Mouse (Mus musculus) lung, postnatal 0 days (tissue): ENCODE data around the gene Fank1. TPM values are rescaled to one million over a fixed set of nuclear protein-coding genes. Genes with fewer than 3 reads are reported as not detected.

Experiments
- ATAC-seq: fragments of 200-750 bp; cut with Nextera tagmentation; 2 replicates; pipeline ENCODE4 v1.8.0; 2017; ENCODE audit warnings: moderate library complexity
- DNase-seq: peaks from one replicate; pipeline ENCODE4 v3.0.0-alpha.2; 2016; ENCODE audit warnings: low spot score
- H3K27ac ChIP-seq: fragments of 300-500 bp; sonication (generic); 2 replicates; pipeline ENCODE4 v1.5.1; 2014; ENCODE audit warnings: antibody characterized with exemption, mild to moderate bottlenecking, low read length, mixed read lengths
- H3K27me3 ChIP-seq: fragments of 300-500 bp; sonication (generic); replicated peaks from 2 replicates; pipeline ENCODE4 v1.6.1; 2014; ENCODE audit warnings: low read length, mixed read lengths; ENCODE audit not compliant: insufficient read depth
- H3K36me3 ChIP-seq: fragments of 300-500 bp; sonication (generic); 2 replicates; pipeline ENCODE4 v1.6.1; 2014; ENCODE audit warnings: low read length, mixed read lengths; ENCODE audit not compliant: insufficient read depth
- H3K4me1 ChIP-seq: fragments of 300-500 bp; sonication (generic); 2 replicates; pipeline ENCODE4 v1.6.1; 2014; ENCODE audit warnings: antibody characterized with exemption, low read depth, low read length, mixed read lengths; ENCODE audit not compliant: insufficient read depth
- H3K4me2 ChIP-seq: fragments of 300-500 bp; sonication (generic); replicated peaks from 2 replicates; pipeline ENCODE4 v1.6.1; 2014; ENCODE audit warnings: low read depth, mild to moderate bottlenecking, low read length, moderate library complexity, mixed read lengths
- H3K4me3 ChIP-seq: fragments of 300-500 bp; sonication (generic); 2 replicates; pipeline ENCODE4 v1.5.1; 2014; ENCODE audit warnings: low read depth, low read length
- H3K9ac ChIP-seq: fragments of 300-500 bp; sonication (generic); replicated peaks from 2 replicates; pipeline ENCODE4 v1.6.1; 2014; ENCODE audit warnings: low read depth, mild to moderate bottlenecking
- H3K9me3 ChIP-seq: fragments of 300-500 bp; sonication (generic); 2 replicates; pipeline ENCODE4 v1.6.1; 2016; ENCODE audit warnings: low read length, mixed read lengths
- CTCF ChIP-seq: IDR thresholded peaks from 2 replicates; pipeline ENCODE4 v1.5.1; 2016; ENCODE audit warnings: antibody characterized with exemption, mild to moderate bottlenecking
- EP300 ChIP-seq: IDR thresholded peaks from 2 replicates; pipeline ENCODE4 v1.6.1; 2016; ENCODE audit warnings: antibody characterized with exemption, mild to moderate bottlenecking, control low read depth
- WGBS: fragments of 180-500 bp; shearing (Covaris S2); extraction: QIAGEN DNeasy Blood & Tissue Kit; methylation state at CpG from one replicate; pipeline ENCODE4 v1.1.7; 2014; 5-methylcytosine and 5-hydroxymethylcytosine counted together
- polyA plus RNA-seq: library from polyadenylated mRNA; unstranded; fragments of >200 nt; fragmentation: Nextera tagmentation; extraction: Ambion mirVana; gene quantifications from 2 replicates; pipeline ENCODE4 v1.2.1, GENCODE M21; 2015

Fank1 gene
- polyA plus RNA-seq, 1 experiment from 2014 or later, result 6.8 TPM

DNA sequence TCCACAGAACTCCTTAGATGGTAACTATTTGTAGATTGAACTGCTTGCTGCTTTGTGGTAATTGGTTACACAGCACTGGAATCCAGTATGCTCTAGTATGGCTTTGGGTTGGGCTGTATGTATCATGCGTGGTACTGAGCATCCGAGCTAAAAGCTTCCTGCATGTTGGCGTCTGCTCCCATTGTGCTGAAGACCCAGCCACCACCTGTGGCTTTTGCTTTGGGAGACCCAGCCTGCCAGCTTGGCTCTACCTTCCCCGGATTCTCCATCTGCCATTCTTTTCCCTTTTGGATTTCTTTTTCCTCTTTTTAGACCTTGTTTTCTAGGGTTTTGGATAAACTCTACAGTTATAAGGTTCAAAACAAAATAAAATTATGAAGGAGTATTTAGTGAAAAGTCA lies 13.5 kb downstream of the Fank1 start:
- WGBS, result 90% methylated on average over 4 of the region's 4 CpGs
- no peak overlapping the region for H3K27ac ChIP-seq
- no peaks in the 10 kb centered on the region for H3K27me3 ChIP-seq
- no peak overlapping the region for H3K4me2 ChIP-seq
- H3K36me3 ChIP-seq, result no peaks in the 10 kb centered on the region
- H3K9ac ChIP-seq, result no peak overlapping the region
- H3K4me1 ChIP-seq, result no peaks in the 10 kb centered on the region; the same call in 1 of the 2 replicates
- TF ChIP-seq EP300 (no peak), CTCF (no peak)
- no peaks in the 10 kb centered on the region for H3K9me3 ChIP-seq
- no peak overlapping the region for H3K4me3 ChIP-seq
- DNase-seq (no peak), ATAC-seq (no peak)

DNA sequence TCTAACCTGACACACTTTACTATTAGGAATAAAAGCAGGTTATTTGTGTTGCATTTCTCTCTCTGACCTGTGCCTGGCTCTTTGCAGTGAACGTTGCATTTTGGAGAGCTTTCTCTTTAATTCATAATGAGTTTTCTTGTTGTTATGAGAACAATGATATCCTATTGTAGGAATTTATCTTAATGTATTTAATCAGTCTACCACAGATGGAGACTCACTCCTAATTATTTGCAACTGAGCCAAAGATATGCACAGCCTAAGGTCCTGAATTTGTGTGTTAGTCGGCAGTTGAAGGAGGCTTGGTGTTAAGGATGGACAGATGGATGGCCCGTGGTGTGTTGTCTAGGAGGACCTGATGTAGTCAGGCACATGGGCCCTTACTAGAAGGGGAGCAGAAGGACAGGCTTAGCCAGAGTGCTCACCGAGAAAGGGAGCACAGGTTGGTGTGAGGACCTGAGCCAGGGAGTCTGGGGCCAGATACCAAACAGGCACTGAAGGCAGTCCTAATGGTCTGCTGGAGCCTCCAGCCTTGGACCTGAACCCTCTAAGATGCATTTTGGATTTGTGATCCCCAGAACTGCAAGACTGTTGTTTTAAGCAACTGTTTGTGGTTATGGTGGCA lies 14.1 kb downstream of the Fank1 start:
- no peak overlapping the region for H3K9ac ChIP-seq
- 74% methylated on average over 4 of the region's 4 CpGs for WGBS
- H3K27me3 ChIP-seq, result no peaks in the 10 kb centered on the region
- H3K4me3 ChIP-seq, result no peak overlapping the region
- TF ChIP-seq EP300 (no peak), CTCF (no peak)
- H3K4me1 ChIP-seq, result no peaks in the 10 kb centered on the region; the same call in 1 of the 2 replicates
- DNase-seq, result no peak
- no peak overlapping the region for H3K4me2 ChIP-seq
- ATAC-seq, result no peak
- H3K36me3 ChIP-seq, result no peaks in the 10 kb centered on the region
- H3K27ac ChIP-seq, result no peak overlapping the region
- no peaks in the 10 kb centered on the region for H3K9me3 ChIP-seq

DNA sequence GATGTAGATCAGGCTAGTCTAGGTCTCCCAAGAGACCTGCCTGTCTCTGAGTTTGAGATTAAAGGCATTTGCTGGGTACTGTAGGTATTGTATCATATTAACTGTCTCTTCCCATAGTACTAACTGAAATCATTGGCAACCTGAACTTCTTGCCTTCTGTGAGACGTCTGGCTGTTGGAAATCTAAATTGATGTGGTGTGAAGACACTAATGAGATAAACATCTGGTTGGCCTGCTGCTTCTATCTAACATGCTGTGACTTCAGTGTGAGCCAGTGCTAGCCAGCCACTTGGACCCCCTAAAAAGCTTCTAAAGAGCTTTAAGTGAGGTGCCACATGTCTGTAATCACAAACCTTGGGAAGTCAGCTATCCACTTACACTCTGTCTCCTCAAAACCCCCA lies 16.1 kb downstream of the Fank1 start:
- Histone ChIP-seq H3K27ac (no peak overlapping the region), H3K4me1 (no peaks in the 10 kb centered on the region; the same call in 1 of the 2 replicates), H3K27me3 (no peaks in the 10 kb centered on the region), H3K4me3 (no peak overlapping the region), H3K9me3 (no peaks in the 10 kb centered on the region), H3K9ac (no peak overlapping the region), H3K36me3 (no peaks in the 10 kb centered on the region), H3K4me2 (no peak overlapping the region)
- ATAC-seq (peak; percentile 28; the same call in 1 of the 2 replicates), DNase-seq (peak; percentile 13)
- TF ChIP-seq CTCF, result no peak
- TF ChIP-seq EP300, result no peak
- 42% methylated on average over 1 of the region's 1 CpGs for WGBS

- 40% methylated on average over 10 of the region's 10 CpGs for WGBS
- ATAC-seq, result peak; percentile 83
- no peaks in the 10 kb centered on the region for H3K36me3 ChIP-seq
- no peak overlapping the region for H3K27ac ChIP-seq
- no peak overlapping the region for H3K9ac ChIP-seq
- H3K9me3 ChIP-seq, result no peaks in the 10 kb centered on the region
- peak; percentile 58 for DNase-seq
- no peaks in the 10 kb centered on the region; the same call in 1 of the 2 replicates for H3K4me1 ChIP-seq
- TF ChIP-seq CTCF, result no peak
- TF ChIP-seq EP300, result no peak
- no peaks in the 10 kb centered on the region for H3K27me3 ChIP-seq
- H3K4me3 ChIP-seq, result no peak overlapping the region
- no peak overlapping the region for H3K4me2 ChIP-seq
These were observed 16.8 kb downstream of the Fank1 start for GRCm38 (mm10) chr7:133793248-133794131.

DNA sequence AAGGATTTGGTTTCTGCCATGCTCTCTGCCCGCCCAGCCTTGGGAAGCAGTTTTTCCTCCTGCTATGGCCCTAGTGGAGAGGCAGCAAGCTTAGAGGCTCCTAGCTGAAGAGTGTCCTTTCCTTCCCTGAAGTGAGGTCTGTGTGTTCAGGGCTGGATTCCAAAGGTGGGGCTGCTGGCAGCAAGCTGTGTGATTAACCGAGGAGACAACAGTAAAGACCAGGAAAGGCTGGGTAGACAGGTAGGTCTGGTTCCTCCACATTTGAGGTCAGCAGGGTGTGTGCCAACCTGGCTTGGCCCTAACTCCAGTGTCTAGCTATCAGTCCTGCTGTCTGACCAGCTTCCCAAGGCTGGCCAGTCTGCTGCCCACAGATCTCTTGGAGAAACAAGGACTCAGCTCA lies 18.1 kb downstream of the Fank1 start:
- TF ChIP-seq CTCF, result no peak
- TF ChIP-seq EP300, result no peak
- H3K4me1 ChIP-seq, result no peaks in the 10 kb centered on the region; the same call in 1 of the 2 replicates
- no peaks in the 10 kb centered on the region for H3K9me3 ChIP-seq
- DNase-seq, result peak; percentile 38
- H3K27me3 ChIP-seq, result no peaks in the 10 kb centered on the region
- peak; percentile 47 for ATAC-seq
- H3K4me2 ChIP-seq, result no peak overlapping the region
- no peak overlapping the region for H3K27ac ChIP-seq
- H3K4me3 ChIP-seq, result no peak overlapping the region
- 66% methylated on average over 2 of the region's 2 CpGs for WGBS
- no peak overlapping the region for H3K9ac ChIP-seq
- H3K36me3 ChIP-seq, result no peaks in the 10 kb centered on the region

DNA sequence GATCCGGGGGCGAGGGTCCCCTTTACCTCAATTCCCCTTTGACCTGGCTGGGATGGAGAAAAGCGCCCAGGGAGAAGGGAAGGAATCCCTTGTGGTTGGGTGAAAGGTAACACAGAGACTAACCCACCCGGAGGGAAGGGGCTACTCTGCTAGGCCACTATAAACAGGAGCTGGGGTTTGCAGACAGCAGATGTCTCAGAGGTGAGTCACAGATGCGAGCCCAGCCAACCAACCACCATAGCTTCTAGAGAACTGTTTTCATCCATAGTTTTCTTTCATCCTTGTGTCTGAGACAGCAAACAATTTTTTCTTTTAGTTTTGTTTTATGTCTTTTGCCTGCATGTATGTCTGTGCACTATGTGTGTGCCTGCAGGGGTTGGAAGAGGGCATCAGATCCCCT lies 23.3 kb downstream of the Fank1 start:
- ATAC-seq (no peak), DNase-seq (no peak)
- H3K4me2 ChIP-seq, result no peak overlapping the region
- H3K9ac ChIP-seq, result no peak overlapping the region
- no peaks in the 10 kb centered on the region for H3K27me3 ChIP-seq
- TF ChIP-seq EP300 (no peak), CTCF (no peak)
- H3K36me3 ChIP-seq, result no peaks in the 10 kb centered on the region
- H3K4me3 ChIP-seq, result no peak overlapping the region
- no peaks in the 10 kb centered on the region for H3K4me1 ChIP-seq
- 81% methylated on average over 5 of the region's 5 CpGs for WGBS
- no peak overlapping the region for H3K27ac ChIP-seq
- no peaks in the 10 kb centered on the region for H3K9me3 ChIP-seq
